Mouse (Mus musculus) B cell, adult 67 days (primary cell): ENCODE data around the gene Sf3a1. TPM values are rescaled to one million over a fixed set of nuclear protein-coding genes. Genes with fewer than 3 reads are reported as not detected.

ENCODE experiments used
- total RNA-seq, 2 experiments: library from RNA; stranded (reverse); gene quantifications; 4 replicates each; pipeline ENCODE4 v1.2.4; 2023

Sf3a1 gene
- 10 to 100 TPM; 59.4 to 78.9 TPM for total RNA-seq

GRCm38 (mm10) chr11:4159808-4160708 is at the start of gene Sf3a1, which contains the start of gene Ccdc157:
Gene Sf3a1 (plus strand): TSS chr11:4160350.
Gene Ccdc157 (minus strand): TSS chr11:4160293.

GRCm38 (mm10) chr11:4122742-4123579 is 37.2 kb upstream of the Sf3a1 start, which contains the start of gene Sec14l2:
Gene Sec14l2 (minus strand): TSS chr11:4123415.

GRCm38 (mm10) chr11:4134986-4135935 is 24.9 kb upstream of the Sf3a1 start, which contains the start of gene Rnf215:
Gene Rnf215 (plus strand): TSS chr11:4135202.

GRCm38 (mm10) chr11:4186486-4187317 is 26.6 kb downstream of the Sf3a1 start, which contains the start of gene Tbc1d10a:
Gene Tbc1d10a (plus strand): TSS chr11:4186789.

GRCm38 (mm10) chr11:4217914-4218629 is 57.9 kb downstream of the Sf3a1 start, which contains the start of gene Castor1:
Gene Castor1 (plus strand): TSS chr11:4218225.

Other genes starting within 250 kb of the Sf3a1 start
- 1 to 10 TPM; 7.7 to 9.3 TPM for gene Slc35e4, start 245.7 kb upstream of the Sf3a1 start, total RNA-seq
- gene Tcn2, start 228.2 kb upstream of the Sf3a1 start, total RNA-seq, result 10 to 100 TPM; 20.1 to 21.7 TPM
- gene Pes1, start 196.4 kb upstream of the Sf3a1 start, total RNA-seq, result 10 to 100 TPM; 81.9 to 90.6 TPM
- gene 4930556J24Rik, start 183.6 kb upstream of the Sf3a1 start, total RNA-seq, result not detected
- not detected for gene Gal3st1, start 176.7 kb upstream of the Sf3a1 start, total RNA-seq
- not detected for gene Sec14l4, start 128.9 kb upstream of the Sf3a1 start, total RNA-seq
- not detected for gene Sec14l3, start 95.5 kb upstream of the Sf3a1 start, total RNA-seq
- 1 to 10 TPM; 1.9 to 4.8 TPM for gene Mtfp1, start 64.9 kb upstream of the Sf3a1 start, total RNA-seq
- gene Sec14l2, start 36.9 kb upstream of the Sf3a1 start, total RNA-seq, result 1 to 10 TPM; 1.1 to 1.4 TPM
- gene Rnf215, start 25.1 kb upstream of the Sf3a1 start, total RNA-seq, result 10 to 100 TPM; 33.9 to 34.8 TPM
- gene Ccdc157, start 57 bp upstream of the Sf3a1 start, total RNA-seq, result 1 to 10 TPM; 5.9 to 10.0 TPM
- 10 to 100 TPM; 35.2 to 48.3 TPM for gene Tbc1d10a, start 26.4 kb downstream of the Sf3a1 start, total RNA-seq
- 1 to 10 TPM; 2.3 to 3.0 TPM for gene Castor1, start 57.9 kb downstream of the Sf3a1 start, total RNA-seq
- gene Osm, start 76.1 kb downstream of the Sf3a1 start, total RNA-seq, result 1 to 10 TPM; 4.4 to 8.0 TPM
- not detected for gene Lif, start 97.2 kb downstream of the Sf3a1 start, total RNA-seq